Mouse (Mus musculus) thymus, adult 2 months (tissue): ENCODE measurements around the gene Arhgap17. TPM values are rescaled to one million over a fixed set of nuclear protein-coding genes. Genes with fewer than 3 reads are reported as not detected.

Source experiments
- DNase-seq: peaks from one replicate; pipeline ENCODE4 v3.0.0; 2021
- H3K27ac ChIP-seq: fragments of 200-500 bp; 2 replicates; pipeline ENCODE4 v1.5.1; 2012; ENCODE audit warnings: low read length, control low read depth; ENCODE audit not compliant: control insufficient read depth, insufficient read depth
- H3K27me3 ChIP-seq: fragments of 200-500 bp; 2 replicates; pipeline ENCODE4 v1.6.1; 2012; ENCODE audit warnings: mild to moderate bottlenecking, low read length, moderate library complexity, mixed read lengths; ENCODE audit not compliant: control insufficient read depth, insufficient read depth
- H3K36me3 ChIP-seq: fragments of 200-500 bp; 2 replicates; pipeline ENCODE4 v1.6.1; 2012; ENCODE audit warnings: mild to moderate bottlenecking, low read length, moderate library complexity; ENCODE audit not compliant: control insufficient read depth, insufficient read depth
- H3K4me1 ChIP-seq: fragments of 200-500 bp; replicated peaks from 2 replicates; pipeline ENCODE4 v1.6.1; 2012; ENCODE audit warnings: low read length; ENCODE audit not compliant: control insufficient read depth, insufficient read depth
- H3K4me3 ChIP-seq: fragments of 200-500 bp; 2 replicates; pipeline ENCODE4 v1.5.1; 2012; ENCODE audit warnings: mild to moderate bottlenecking, low read length, control low read depth, moderate library complexity; ENCODE audit not compliant: control insufficient read depth, insufficient read depth
- CTCF ChIP-seq: fragments of 200-500 bp; IDR thresholded peaks from 2 replicates; pipeline ENCODE4 v1.5.1; 2012; ENCODE audit warnings: mild to moderate bottlenecking, control low read depth, low read length, moderate library complexity, borderline replicate concordance; ENCODE audit not compliant: control insufficient read depth, poor library complexity, insufficient read depth; ENCODE audit errors: extremely low read depth
- POLR2A ChIP-seq: fragments of 200-500 bp; IDR thresholded peaks from 2 replicates; pipeline ENCODE4 v1.6.1; 2012; ENCODE audit warnings: mild to moderate bottlenecking, low read length, control low read depth, moderate library complexity; ENCODE audit not compliant: control insufficient read depth, poor library complexity, insufficient read depth; ENCODE audit errors: extremely low read depth
- WGBS: fragments of 180-500 bp; shearing (Covaris S2); methylation state at CpG from one replicate; pipeline ENCODE4 v1.1.7; 2018; 5-methylcytosine and 5-hydroxymethylcytosine counted together
- polyA plus RNA-seq: library from polyadenylated mRNA; depleted of rRNA; stranded (reverse); fragments of >200 nt; gene quantifications from 2 replicates; pipeline ENCODE4 v1.2.3, GENCODE M21; 2012

The Arhgap17 gene
- polyA plus RNA-seq, 1 experiment, result 32.2 TPM

GRCm38 (mm10) chr7:123397369-123397768, 27.7 kb upstream of the Arhgap17 start:
- no peak for DNase-seq
- 57% methylated on average over 8 of the region's 8 CpGs for WGBS
- no peak overlapping the region for H3K27ac ChIP-seq

DNA sequence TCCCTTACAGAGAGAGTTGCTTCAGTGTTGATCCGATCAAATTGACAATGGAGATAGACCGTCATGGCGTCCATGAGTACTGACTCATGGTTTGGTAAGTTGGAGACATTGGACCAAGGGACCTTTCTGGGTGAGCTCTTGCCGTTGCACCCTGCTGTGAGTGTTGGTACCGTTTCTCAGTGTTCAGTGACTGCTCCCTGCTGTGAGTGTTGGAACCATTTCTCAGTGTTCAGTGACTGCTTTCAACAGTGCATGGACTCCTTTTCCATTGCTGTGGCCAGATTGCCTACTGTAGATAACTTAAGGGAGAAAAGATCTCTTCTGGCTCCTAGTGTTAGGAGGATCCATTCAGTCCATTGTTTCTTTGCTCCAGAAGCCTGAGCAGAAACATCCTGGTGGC, 27.2 kb upstream of the Arhgap17 start:
- no peak for DNase-seq
- Histone ChIP-seq H3K27ac (no peak overlapping the region), H3K27me3 (no peaks in the 10 kb centered on the region), H3K36me3 (0 out of 2 replicates have a peak, but pooled peaks cover 3% of the 10 kb centered on the region), H3K4me1 (no peaks in the 10 kb centered on the region), H3K4me3 (no peak overlapping the region)
- TF ChIP-seq CTCF, result no peak
- no peak for TF ChIP-seq POLR2A
- 96% methylated on average over 5 of the region's 5 CpGs for WGBS

More at GRCm38 (mm10) chr7:123397369-123397768, 27.7 kb upstream of the Arhgap17 start:
- H3K27me3 ChIP-seq, result no peaks in the 10 kb centered on the region
- no peak overlapping the region for H3K4me3 ChIP-seq
- TF ChIP-seq POLR2A (no peak), CTCF (no peak)
- H3K4me1 ChIP-seq, result no peaks in the 10 kb centered on the region
- peaks cover 3% of the 10 kb centered on the region; the same call in 1 of the 2 replicates for H3K36me3 ChIP-seq

GRCm38 (mm10) chr7:123394271-123394670, 24.6 kb upstream of the Arhgap17 start:
- H3K27me3 ChIP-seq, result no peaks in the 10 kb centered on the region
- no peaks in the 10 kb centered on the region for H3K36me3 ChIP-seq
- WGBS, result 91% methylated on average over 6 of the region's 6 CpGs
- DNase-seq, result no peak
- TF ChIP-seq POLR2A (no peak), CTCF (no peak)
- H3K4me3 ChIP-seq, result no peak overlapping the region
- no peak overlapping the region for H3K27ac ChIP-seq
- no peaks in the 10 kb centered on the region for H3K4me1 ChIP-seq

DNA sequence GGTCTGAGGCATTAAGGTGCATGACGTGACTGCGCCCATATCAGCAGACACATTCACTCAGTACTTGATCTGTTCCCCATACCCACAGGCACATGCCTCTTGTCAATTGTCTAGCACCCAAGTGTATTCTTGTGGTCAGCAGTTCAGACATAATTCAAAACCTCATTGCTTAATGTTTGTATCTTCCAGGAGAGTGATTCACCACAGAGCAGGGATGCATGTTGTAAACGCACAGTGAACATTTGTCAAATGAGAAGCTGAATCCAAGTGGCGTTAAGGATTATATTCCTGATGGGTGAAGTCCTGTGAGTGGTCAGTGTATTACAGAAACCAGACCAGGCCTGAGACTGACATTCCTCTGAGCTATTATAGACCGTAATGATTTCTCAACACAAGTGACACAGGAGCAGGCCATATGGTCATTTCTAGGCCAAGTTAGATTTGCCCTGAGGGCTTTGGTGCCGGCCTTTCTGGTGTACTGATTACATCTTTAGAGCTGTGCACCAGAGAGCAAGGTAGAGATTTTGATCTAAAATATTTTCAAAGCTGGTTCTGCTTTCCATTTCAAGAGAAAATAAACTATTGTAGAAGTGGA, 20.1 kb upstream of the Arhgap17 start:
- WGBS, result 91% methylated on average over 6 of the region's 6 CpGs
- H3K27ac ChIP-seq, result no peak overlapping the region
- no peak for DNase-seq
- no peaks in the 10 kb centered on the region for H3K27me3 ChIP-seq
- no peak overlapping the region for H3K4me3 ChIP-seq
- TF ChIP-seq POLR2A, result no peak
- no peaks in the 10 kb centered on the region for H3K36me3 ChIP-seq
- no peaks in the 10 kb centered on the region for H3K4me1 ChIP-seq

DNA sequence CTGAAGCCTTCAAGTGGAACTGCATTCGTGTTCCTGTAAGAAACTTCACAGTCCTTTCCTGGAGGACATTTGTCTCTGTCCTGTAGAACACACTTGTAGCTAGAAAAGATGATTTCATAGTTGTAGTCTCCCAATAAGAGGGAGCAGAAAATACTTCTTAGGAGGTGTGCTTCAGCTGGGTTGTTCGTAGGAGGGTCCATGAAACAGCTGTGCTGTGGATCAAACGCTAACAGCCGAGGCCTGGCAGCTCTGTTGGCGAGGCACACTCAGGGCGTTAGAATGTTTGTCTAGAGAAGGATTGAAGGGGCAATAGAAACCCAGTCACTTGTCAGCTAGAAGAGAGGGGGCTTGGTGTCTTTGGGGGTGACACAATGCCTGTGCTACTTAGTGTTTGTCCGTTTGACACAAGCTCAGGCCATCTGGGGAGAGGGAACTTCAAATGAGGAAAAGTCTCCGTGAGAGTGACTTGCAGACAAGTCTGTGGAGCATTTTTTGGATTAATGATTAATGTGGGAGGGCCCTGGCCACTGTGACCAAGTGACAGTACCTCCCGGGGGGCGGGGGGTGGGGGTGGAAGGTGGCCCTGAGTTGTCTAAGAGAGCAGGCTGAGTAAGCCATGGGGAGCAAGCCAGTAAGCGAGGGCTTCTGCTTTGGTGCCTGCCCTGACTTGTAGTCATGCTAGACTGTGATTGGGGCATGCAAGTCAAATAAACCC, 16.1 kb upstream of the Arhgap17 start:
- H3K4me1 ChIP-seq, result no peaks in the 10 kb centered on the region
- H3K4me3 ChIP-seq, result no peak overlapping the region
- no peaks in the 10 kb centered on the region for H3K36me3 ChIP-seq
- WGBS, result 92% methylated on average over 11 of the region's 11 CpGs
- no peak for TF ChIP-seq CTCF
- TF ChIP-seq POLR2A, result no peak
- DNase-seq, result no peak
- no peak overlapping the region for H3K27ac ChIP-seq
- no peaks in the 10 kb centered on the region for H3K27me3 ChIP-seq

- H3K27me3 ChIP-seq, result no peaks in the 10 kb centered on the region
- no peak overlapping the region for H3K27ac ChIP-seq
- H3K4me1 ChIP-seq, result peaks cover 8% of the 10 kb centered on the region
- TF ChIP-seq POLR2A, result peak; percentile 81
- TF ChIP-seq CTCF, result peak; percentile 51; the same call in 1 of the 2 replicates
- DNase-seq, result peak; percentile 93
- H3K4me3 ChIP-seq, result peak overlapping the region; percentile 87
- WGBS, result 5% methylated on average over 41 of the region's 41 CpGs
- H3K36me3 ChIP-seq, result no peaks in the 10 kb centered on the region
These were observed 8.0 kb upstream of the Arhgap17 start for GRCm38 (mm10) chr7:123377443-123378400.
